Mouse (Mus musculus) thymus, adult 2 months (tissue): Measurements from ENCODE around the gene Krt18. TPM values are rescaled to one million over a fixed set of nuclear protein-coding genes. Genes with fewer than 3 reads are reported as not detected.

Experiments
- DNase-seq: peaks from one replicate; pipeline ENCODE4 v3.0.0; 2021
- H3K27ac ChIP-seq: fragments of 200-500 bp; 2 replicates; pipeline ENCODE4 v1.5.1; 2012; ENCODE audit warnings: low read length, control low read depth; ENCODE audit not compliant: control insufficient read depth, insufficient read depth
- H3K27me3 ChIP-seq: fragments of 200-500 bp; 2 replicates; pipeline ENCODE4 v1.6.1; 2012; ENCODE audit warnings: mild to moderate bottlenecking, low read length, moderate library complexity, mixed read lengths; ENCODE audit not compliant: control insufficient read depth, insufficient read depth
- H3K36me3 ChIP-seq: fragments of 200-500 bp; 2 replicates; pipeline ENCODE4 v1.6.1; 2012; ENCODE audit warnings: mild to moderate bottlenecking, low read length, moderate library complexity; ENCODE audit not compliant: control insufficient read depth, insufficient read depth
- H3K4me1 ChIP-seq: fragments of 200-500 bp; replicated peaks from 2 replicates; pipeline ENCODE4 v1.6.1; 2012; ENCODE audit warnings: low read length; ENCODE audit not compliant: control insufficient read depth, insufficient read depth
- H3K4me3 ChIP-seq: fragments of 200-500 bp; 2 replicates; pipeline ENCODE4 v1.5.1; 2012; ENCODE audit warnings: mild to moderate bottlenecking, low read length, control low read depth, moderate library complexity; ENCODE audit not compliant: control insufficient read depth, insufficient read depth
- CTCF ChIP-seq: fragments of 200-500 bp; IDR thresholded peaks from 2 replicates; pipeline ENCODE4 v1.5.1; 2012; ENCODE audit warnings: mild to moderate bottlenecking, control low read depth, low read length, moderate library complexity, borderline replicate concordance; ENCODE audit not compliant: control insufficient read depth, poor library complexity, insufficient read depth; ENCODE audit errors: extremely low read depth
- POLR2A ChIP-seq: fragments of 200-500 bp; IDR thresholded peaks from 2 replicates; pipeline ENCODE4 v1.6.1; 2012; ENCODE audit warnings: mild to moderate bottlenecking, low read length, control low read depth, moderate library complexity; ENCODE audit not compliant: control insufficient read depth, poor library complexity, insufficient read depth; ENCODE audit errors: extremely low read depth
- WGBS: fragments of 180-500 bp; shearing (Covaris S2); methylation state at CpG from one replicate; pipeline ENCODE4 v1.1.7; 2018; 5-methylcytosine and 5-hydroxymethylcytosine counted together
- polyA plus RNA-seq: library from polyadenylated mRNA; depleted of rRNA; stranded (reverse); fragments of >200 nt; gene quantifications from 2 replicates; pipeline ENCODE4 v1.2.3, GENCODE M21; 2012

Krt18 gene
- polyA plus RNA-seq, 1 experiment = 219 TPM

GRCm38 (mm10) chr15:102010569-102011245, 17.3 kb upstream of the Krt18 start:
- Histone ChIP-seq H3K27me3 (no peaks in the 10 kb centered on the region; the same call in 1 of the 2 replicates), H3K4me1 (no peaks in the 10 kb centered on the region), H3K27ac (no peak overlapping the region)

GRCm38 (mm10) chr15:102012260-102012765, 15.7 kb upstream of the Krt18 start:
- Histone ChIP-seq H3K36me3 (no peaks in the 10 kb centered on the region), H3K4me1 (no peaks in the 10 kb centered on the region; the same call in 1 of the 2 replicates), H3K4me3 (no peak overlapping the region), H3K27ac (no peak overlapping the region), H3K27me3 (no peaks in the 10 kb centered on the region; the same call in 1 of the 2 replicates)
- 91% methylated on average over 4 of the region's 4 CpGs for WGBS
- no peak for TF ChIP-seq CTCF
- no peak for DNase-seq

More at GRCm38 (mm10) chr15:102010569-102011245, 17.3 kb upstream of the Krt18 start:
- H3K4me3 ChIP-seq = no peak overlapping the region
- 85% methylated on average over 3 of the region's 3 CpGs for WGBS
- no peak for DNase-seq
- TF ChIP-seq CTCF (no peak), POLR2A (no peak)
- no peaks in the 10 kb centered on the region for H3K36me3 ChIP-seq

GRCm38 (mm10) chr15:102013651-102014050, 14.3 kb upstream of the Krt18 start:
- TF ChIP-seq POLR2A = no peak
- Histone ChIP-seq H3K27ac (no peak overlapping the region), H3K36me3 (no peaks in the 10 kb centered on the region), H3K27me3 (no peaks in the 10 kb centered on the region), H3K4me1 (no peaks in the 10 kb centered on the region; the same call in 1 of the 2 replicates), H3K4me3 (no peak overlapping the region)
- no peak for DNase-seq
- 87% methylated on average over 3 of the region's 3 CpGs for WGBS

GRCm38 (mm10) chr15:102014848-102015247, 13.1 kb upstream of the Krt18 start:
- no peak for TF ChIP-seq POLR2A
- TF ChIP-seq CTCF = no peak
- Histone ChIP-seq H3K27me3 (no peaks in the 10 kb centered on the region), H3K4me1 (no peaks in the 10 kb centered on the region; the same call in 1 of the 2 replicates), H3K36me3 (no peaks in the 10 kb centered on the region), H3K27ac (no peak overlapping the region), H3K4me3 (no peak overlapping the region)
- no peak for DNase-seq
- WGBS = 80% methylated on average over 2 of the region's 4 CpGs

DNA sequence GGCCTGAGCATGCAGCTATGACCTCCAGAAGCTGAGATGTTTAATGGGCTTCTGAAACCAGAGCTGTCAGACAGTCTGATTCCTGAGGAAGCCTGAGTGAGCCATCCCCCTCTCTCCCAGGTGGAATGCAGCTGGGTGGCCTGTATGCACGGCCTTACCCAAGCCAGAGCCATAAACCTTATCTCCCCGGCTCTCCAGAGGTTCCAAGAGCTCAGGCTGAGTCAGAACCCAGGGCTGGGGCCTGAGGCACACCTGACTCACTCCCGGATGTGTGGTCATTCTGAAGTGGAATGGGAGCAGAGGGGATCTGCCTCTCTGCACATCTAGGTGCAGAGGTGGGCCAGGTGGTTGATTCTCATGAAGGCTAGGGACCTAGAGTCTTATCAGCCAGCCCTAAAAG, 11.9 kb upstream of the Krt18 start:
- Histone ChIP-seq H3K36me3 (no peaks in the 10 kb centered on the region), H3K27me3 (no peaks in the 10 kb centered on the region), H3K4me1 (no peaks in the 10 kb centered on the region; the same call in 1 of the 2 replicates), H3K4me3 (no peak overlapping the region), H3K27ac (no peak overlapping the region; the same call in 1 of the 2 replicates)
- no peak for DNase-seq
- no peak for TF ChIP-seq POLR2A
- 81% methylated on average over 3 of the region's 3 CpGs for WGBS

DNA sequence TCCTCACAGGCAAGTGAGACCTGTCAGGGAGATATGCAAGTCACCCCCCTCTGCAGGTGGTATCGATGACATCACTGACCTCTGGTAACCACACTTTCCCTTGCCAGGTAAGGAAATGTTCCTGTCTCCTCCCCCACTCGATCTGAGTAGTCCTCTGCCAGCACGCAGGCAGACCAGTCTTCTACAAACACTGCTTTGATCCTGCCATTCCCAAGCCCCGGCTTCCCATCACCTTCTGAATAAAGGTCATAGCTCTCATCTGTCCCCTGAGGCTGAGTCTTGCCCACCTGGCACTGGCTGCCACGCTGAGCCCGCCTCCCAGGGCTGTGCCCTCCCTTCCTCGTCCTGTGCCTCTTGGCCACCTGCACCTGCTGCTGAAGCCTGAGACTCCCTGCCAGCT, 11.2 kb upstream of the Krt18 start:
- DNase-seq = no peak
- no peak overlapping the region for H3K27ac ChIP-seq
- H3K27me3 ChIP-seq = no peaks in the 10 kb centered on the region
- H3K4me3 ChIP-seq = no peak overlapping the region
- TF ChIP-seq CTCF = no peak
- no peak for TF ChIP-seq POLR2A
- H3K36me3 ChIP-seq = no peaks in the 10 kb centered on the region
- H3K4me1 ChIP-seq = no peaks in the 10 kb centered on the region; the same call in 1 of the 2 replicates
- 36% methylated on average over 7 of the region's 7 CpGs for WGBS
